Mouse (Mus musculus) limb, embryonic 13.5 days (tissue): Measurements from ENCODE around the gene Dscaml1. TPM values are rescaled to one million over a fixed set of nuclear protein-coding genes. Genes with fewer than 3 reads are reported as not detected.

ENCODE experiments used
- ATAC-seq: fragments of 200-750 bp; cut with Nextera tagmentation; 2 replicates; pipeline ENCODE4 v1.8.0; 2017; ENCODE audit warnings: low read depth, moderate number of reproducible peaks, moderate TSS enrichment; ENCODE audit not compliant: low FRiP score
- H3K27ac ChIP-seq: fragments of 300-500 bp; sonication (generic); 2 replicates; pipeline ENCODE4 v1.5.1; 2015; ENCODE audit warnings: inconsistent platforms, mild to moderate bottlenecking, moderate library complexity
- H3K27me3 ChIP-seq: fragments of 300-500 bp; sonication (generic); 2 replicates; pipeline ENCODE4 v1.6.1; 2015; ENCODE audit warnings: mild to moderate bottlenecking, inconsistent platforms
- H3K36me3 ChIP-seq: fragments of 300-500 bp; sonication (generic); 2 replicates; pipeline ENCODE4 v1.6.1; 2015; ENCODE audit warnings: inconsistent platforms, mild to moderate bottlenecking, moderate library complexity
- H3K4me1 ChIP-seq: fragments of 300-500 bp; sonication (generic); 2 replicates; pipeline ENCODE4 v1.6.1; 2015; ENCODE audit warnings: inconsistent platforms
- H3K4me2 ChIP-seq: fragments of 300-500 bp; sonication (generic); replicated peaks from 2 replicates; pipeline ENCODE4 v1.6.1; 2015; ENCODE audit warnings: inconsistent platforms, mild to moderate bottlenecking, moderate library complexity
- H3K4me3 ChIP-seq: fragments of 300-500 bp; sonication (generic); 2 replicates; pipeline ENCODE4 v1.5.1; 2015; ENCODE audit warnings: moderate library complexity, mild to moderate bottlenecking, inconsistent platforms
- H3K9ac ChIP-seq: fragments of 300-500 bp; sonication (generic); 2 replicates; pipeline ENCODE4 v1.6.1; 2015; ENCODE audit warnings: mild to moderate bottlenecking, inconsistent platforms
- H3K9me3 ChIP-seq: fragments of 300-500 bp; sonication (generic); 2 replicates; pipeline ENCODE4 v1.6.1; 2016; ENCODE audit warnings: inconsistent platforms
- WGBS: fragments of 180-500 bp; shearing (Covaris S2); methylation state at CpG from one replicate; pipeline ENCODE4 v1.1.7; 2015; 5-methylcytosine and 5-hydroxymethylcytosine counted together
- polyA plus RNA-seq: library from polyadenylated mRNA; unstranded; fragments of >200 nt; fragmentation: Nextera tagmentation; extraction: Ambion mirVana; gene quantifications from 2 replicates; pipeline ENCODE4 v1.2.1, GENCODE M21; 2015

Gene Dscaml1
- polyA plus RNA-seq, 1 experiment from 2014 or later = 0.83 TPM

DNA sequence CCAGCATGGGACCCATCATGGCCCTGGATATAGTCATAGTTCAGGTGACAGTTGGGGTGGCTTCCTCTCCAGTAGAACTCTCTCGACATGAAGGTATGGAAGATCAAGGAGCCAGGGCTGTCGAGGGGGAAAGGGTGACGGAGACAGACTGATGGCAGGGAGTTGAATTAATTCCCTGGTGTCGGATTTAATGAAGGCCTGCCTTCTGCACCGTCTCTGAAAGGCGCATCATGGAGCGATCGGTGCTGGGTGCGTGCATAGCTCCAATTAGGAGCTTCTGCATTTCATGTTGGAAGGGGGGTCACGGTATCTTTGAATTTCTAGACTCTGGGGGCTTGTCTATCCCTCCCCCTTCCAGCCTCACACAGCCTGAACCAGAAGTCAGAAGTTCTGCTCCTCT, 41.8 kb downstream of the Dscaml1 start:
- WGBS = 81% methylated on average over 10 of the region's 10 CpGs
- ATAC-seq = no peak
- no peak overlapping the region for H3K4me3 ChIP-seq
- no peak overlapping the region for H3K27ac ChIP-seq
- no peaks in the 10 kb centered on the region for H3K27me3 ChIP-seq
- no peak overlapping the region for H3K4me2 ChIP-seq
- no peaks in the 10 kb centered on the region for H3K9me3 ChIP-seq
- H3K9ac ChIP-seq = no peak overlapping the region
- peaks cover 15% of the 10 kb centered on the region for H3K4me1 ChIP-seq
- no peaks in the 10 kb centered on the region for H3K36me3 ChIP-seq

DNA sequence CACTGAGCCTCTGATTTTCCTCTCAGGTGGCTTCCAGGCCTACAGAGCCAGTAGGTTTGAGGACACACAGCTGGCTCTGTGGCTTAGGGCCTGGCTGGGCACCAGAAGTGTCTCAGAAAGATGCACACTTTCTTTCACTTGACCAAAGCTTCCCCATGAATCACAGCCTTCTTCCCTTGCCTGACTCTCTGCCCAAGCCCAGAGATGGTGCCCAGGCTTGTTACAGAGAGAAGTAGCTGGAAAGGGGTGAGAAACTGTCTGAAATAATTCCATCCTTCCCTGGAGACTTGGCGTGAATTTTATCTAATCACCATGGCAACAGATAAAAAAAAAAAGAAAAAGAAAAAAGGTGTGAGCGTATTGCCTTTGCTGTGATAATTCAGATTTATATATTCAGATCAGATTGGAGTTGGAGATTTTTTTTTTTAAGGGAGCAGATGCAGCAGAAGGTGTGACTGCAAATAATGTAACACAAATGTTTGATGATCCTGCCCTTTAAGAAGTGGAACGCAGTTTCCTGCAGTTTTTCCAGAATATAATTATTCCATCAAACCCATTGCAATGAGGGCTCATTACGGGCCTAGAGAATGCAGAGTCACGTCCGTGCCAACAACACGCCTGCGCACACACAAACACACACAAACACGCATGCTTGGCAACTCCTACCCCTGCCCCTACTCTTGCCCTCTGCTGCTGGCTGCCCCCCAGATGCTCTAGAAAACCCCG, 44.5 kb downstream of the Dscaml1 start:
- H3K27ac ChIP-seq = no peak overlapping the region
- ATAC-seq = no peak
- no peaks in the 10 kb centered on the region for H3K27me3 ChIP-seq
- no peak overlapping the region for H3K4me2 ChIP-seq
- no peaks in the 10 kb centered on the region for H3K9me3 ChIP-seq
- no peak overlapping the region for H3K9ac ChIP-seq
- no peaks in the 10 kb centered on the region for H3K36me3 ChIP-seq
- 80% methylated on average over 10 of the region's 10 CpGs for WGBS
- H3K4me3 ChIP-seq = no peak overlapping the region
- peaks cover 7% of the 10 kb centered on the region; the same call in 1 of the 2 replicates for H3K4me1 ChIP-seq

DNA sequence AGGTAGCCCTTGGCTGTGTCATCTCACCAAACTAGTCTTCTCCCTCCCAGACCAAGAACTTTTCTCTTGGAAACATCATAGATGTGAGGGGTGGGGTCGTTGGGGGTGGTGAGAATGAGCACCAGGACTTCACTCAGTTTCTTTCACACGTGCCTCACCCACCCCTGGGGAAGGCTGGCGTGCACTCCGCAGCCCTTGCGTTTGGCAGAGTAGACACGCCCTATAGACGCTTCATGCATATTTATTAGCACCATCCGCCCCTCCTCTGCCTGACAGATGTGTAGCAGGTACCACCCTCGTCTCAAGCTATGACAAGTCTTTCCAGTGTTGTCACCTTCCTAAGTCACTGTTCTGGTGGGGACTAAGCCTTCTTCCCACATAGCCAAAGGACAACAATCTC, 45.3 kb downstream of the Dscaml1 start:
- no peaks in the 10 kb centered on the region for H3K9me3 ChIP-seq
- 27% methylated on average over 9 of the region's 9 CpGs for WGBS
- ATAC-seq = no peak

DNA sequence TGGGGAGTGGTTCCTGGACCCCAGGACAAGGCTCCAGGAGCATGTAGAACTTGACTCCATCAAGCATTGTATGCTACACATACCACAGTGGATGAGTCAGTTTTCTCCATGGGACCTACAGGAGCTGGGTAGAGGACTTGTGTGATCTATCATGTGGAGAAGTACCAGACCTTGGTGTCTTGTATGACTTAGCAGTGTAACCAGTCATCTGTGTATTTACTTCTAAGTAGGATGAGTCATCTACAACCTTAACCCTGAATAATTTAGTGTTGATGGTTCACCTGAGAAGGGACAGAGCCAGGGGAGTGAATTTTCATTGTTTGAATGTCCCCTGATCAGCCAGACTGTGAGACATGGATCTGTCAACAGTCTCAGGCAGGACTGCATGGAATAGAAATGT, 48.4 kb downstream of the Dscaml1 start:
- H3K9me3 ChIP-seq = no peaks in the 10 kb centered on the region
- H3K4me3 ChIP-seq = no peak overlapping the region
- peaks cover 7% of the 10 kb centered on the region; the same call in 1 of the 2 replicates for H3K4me1 ChIP-seq
- no peak for ATAC-seq
- H3K27ac ChIP-seq = no peak overlapping the region
- H3K27me3 ChIP-seq = no peaks in the 10 kb centered on the region; the same call in 1 of the 2 replicates
- no peaks in the 10 kb centered on the region for H3K36me3 ChIP-seq
- H3K4me2 ChIP-seq = no peak overlapping the region
- H3K9ac ChIP-seq = no peak overlapping the region

More for the DNA sequence above, 45.3 kb downstream of the Dscaml1 start:
- Histone ChIP-seq H3K4me2 (no peak overlapping the region), H3K4me3 (no peak overlapping the region), H3K27me3 (no peaks in the 10 kb centered on the region), H3K27ac (no peak overlapping the region), H3K4me1 (peaks cover 7% of the 10 kb centered on the region; the same call in 1 of the 2 replicates), H3K36me3 (no peaks in the 10 kb centered on the region), H3K9ac (no peak overlapping the region)

DNA sequence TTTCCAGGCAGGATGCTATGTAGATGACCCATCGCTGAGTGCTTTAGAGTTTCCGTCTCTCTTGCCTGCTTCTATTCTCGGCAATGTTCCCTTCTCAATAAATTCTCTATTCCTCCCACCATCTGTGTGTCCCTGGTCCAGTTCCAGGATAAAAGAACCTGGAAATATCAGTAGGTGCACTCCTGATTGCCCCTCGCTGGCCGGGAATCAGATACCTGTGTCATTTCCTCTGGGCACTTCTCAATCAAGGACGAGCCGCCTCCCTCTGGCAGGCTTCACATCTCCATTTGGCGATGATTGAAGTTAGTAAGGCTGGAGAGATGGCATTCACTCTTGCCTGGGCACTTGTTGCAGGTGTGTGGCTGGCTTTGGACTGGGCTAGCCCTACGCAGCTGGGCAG, 54.5 kb downstream of the Dscaml1 start:
- Histone ChIP-seq H3K27ac (no peak overlapping the region), H3K27me3 (no peaks in the 10 kb centered on the region; the same call in 1 of the 2 replicates), H3K4me2 (no peak overlapping the region), H3K9me3 (no peaks in the 10 kb centered on the region), H3K4me3 (no peak overlapping the region), H3K4me1 (no peaks in the 10 kb centered on the region), H3K9ac (no peak overlapping the region), H3K36me3 (no peaks in the 10 kb centered on the region)
- ATAC-seq = no peak
- whole genome bisulfite sequencing = 87% methylated on average over 9 of the region's 9 CpGs

DNA sequence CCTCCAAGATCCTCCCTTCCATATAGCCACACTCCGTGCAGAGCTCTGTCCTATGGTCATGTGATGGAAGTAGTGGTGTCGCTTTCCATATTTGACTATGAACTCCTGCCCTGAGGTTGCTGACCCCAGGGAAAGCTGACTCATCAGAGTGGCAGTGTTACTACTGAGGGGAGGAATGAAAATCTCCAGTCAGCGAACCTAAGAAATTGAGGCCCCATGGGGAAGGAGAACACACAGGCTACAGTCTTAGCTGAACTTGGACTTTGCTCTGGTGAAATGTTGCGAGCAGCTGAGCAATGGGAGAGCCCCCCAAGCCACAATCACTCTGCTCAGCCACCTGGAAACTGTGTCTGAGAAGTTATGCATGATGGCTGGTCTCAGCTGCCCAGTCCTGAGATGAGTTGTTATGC, 60.2 kb downstream of the Dscaml1 start:
- no peaks in the 10 kb centered on the region for H3K27me3 ChIP-seq
- no peak overlapping the region for H3K4me2 ChIP-seq
- H3K9ac ChIP-seq = no peak overlapping the region
- H3K4me1 ChIP-seq = no peaks in the 10 kb centered on the region
- no peak overlapping the region for H3K27ac ChIP-seq
- H3K36me3 ChIP-seq = no peaks in the 10 kb centered on the region
- ATAC-seq = no peak
- H3K9me3 ChIP-seq = no peaks in the 10 kb centered on the region
- H3K4me3 ChIP-seq = no peak overlapping the region
- 80% methylated on average over 4 of the region's 4 CpGs for WGBS

DNA sequence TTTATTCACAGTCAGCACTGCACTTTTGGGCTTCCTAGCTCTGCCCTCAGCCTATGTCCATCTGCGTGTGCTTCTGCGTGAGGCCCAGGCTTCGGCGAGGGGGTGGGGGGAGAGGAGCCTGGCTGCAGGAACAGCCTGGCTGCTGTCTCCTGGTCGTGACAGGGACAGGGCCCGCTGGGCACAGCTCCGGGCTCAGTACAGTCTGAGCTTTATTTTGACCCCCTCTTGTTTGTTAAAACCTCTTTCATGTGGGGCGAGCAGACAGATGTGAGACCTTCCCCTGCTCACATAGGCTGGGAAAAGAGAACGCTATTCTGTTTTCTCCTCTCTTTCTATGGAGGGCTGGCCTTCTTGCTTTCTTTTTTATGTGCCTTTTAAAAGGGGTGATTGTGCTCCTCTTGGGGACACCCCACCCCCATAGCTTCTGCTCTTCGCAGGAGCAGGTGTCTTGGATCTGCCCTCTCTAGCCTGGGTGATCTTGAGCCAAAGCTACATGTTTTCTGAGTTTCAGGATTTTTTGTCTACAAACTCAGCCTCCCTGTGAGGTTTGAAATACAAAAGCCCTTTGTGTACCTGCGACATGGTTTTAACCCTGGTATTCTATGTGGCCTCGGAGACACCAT, 60.9 kb downstream of the Dscaml1 start:
- no peaks in the 10 kb centered on the region for H3K36me3 ChIP-seq
- no peak overlapping the region for H3K9ac ChIP-seq
- no peak for ATAC-seq
- 83% methylated on average over 12 of the region's 12 CpGs for WGBS
- H3K9me3 ChIP-seq = no peaks in the 10 kb centered on the region
- no peaks in the 10 kb centered on the region for H3K4me1 ChIP-seq
- H3K27me3 ChIP-seq = no peaks in the 10 kb centered on the region
- H3K4me2 ChIP-seq = no peak overlapping the region
- H3K4me3 ChIP-seq = no peak overlapping the region
- H3K27ac ChIP-seq = no peak overlapping the region

DNA sequence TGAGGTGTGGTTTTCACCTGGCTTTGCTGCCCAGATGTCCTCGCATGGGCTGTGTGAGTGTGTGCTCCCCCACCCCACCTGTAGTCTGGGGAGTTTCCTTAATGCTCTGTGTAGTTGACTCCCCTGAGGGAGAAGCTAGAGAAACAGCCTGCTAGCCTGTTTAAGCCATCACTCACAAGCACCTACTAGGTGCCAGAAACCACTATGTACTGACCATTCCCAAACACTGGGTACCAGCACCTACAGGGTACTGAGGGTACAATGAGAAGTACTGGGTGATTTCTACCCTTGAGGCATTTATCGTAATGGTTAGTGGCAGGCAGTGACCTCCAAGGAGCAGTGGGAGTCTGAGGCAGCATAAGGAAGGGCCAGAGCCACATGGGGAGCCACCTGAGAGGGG, 64.5 kb downstream of the Dscaml1 start:
- Histone ChIP-seq H3K4me3 (no peak overlapping the region), H3K27me3 (no peaks in the 10 kb centered on the region), H3K9me3 (no peaks in the 10 kb centered on the region), H3K27ac (no peak overlapping the region), H3K36me3 (no peaks in the 10 kb centered on the region), H3K4me2 (no peak overlapping the region), H3K9ac (no peak overlapping the region), H3K4me1 (no peaks in the 10 kb centered on the region)
- 82% methylated on average over 2 of the region's 2 CpGs for WGBS
- no peak for ATAC-seq

DNA sequence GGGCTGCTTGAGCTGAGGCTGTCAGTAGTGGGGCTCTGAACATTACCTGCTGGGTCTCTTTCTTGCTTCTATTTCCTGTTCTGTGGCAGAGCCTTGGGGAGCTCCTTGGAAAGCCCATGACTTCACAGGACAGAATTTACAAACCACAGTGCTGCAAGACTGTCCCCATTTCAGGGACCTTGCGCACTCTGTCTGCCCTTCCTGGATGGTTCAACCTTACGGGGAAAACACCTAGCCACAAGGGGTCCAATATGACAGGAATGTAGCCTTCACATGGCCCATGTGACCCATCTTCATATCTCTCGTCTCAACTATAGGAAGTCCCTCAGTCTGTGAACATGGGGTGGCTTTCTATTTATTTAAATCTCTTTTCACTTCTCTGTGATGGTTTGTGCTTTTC, 68.5 kb downstream of the Dscaml1 start:
- H3K4me2 ChIP-seq = no peak overlapping the region
- H3K9me3 ChIP-seq = no peaks in the 10 kb centered on the region
- peaks cover 7% of the 10 kb centered on the region; the same call in 1 of the 2 replicates for H3K4me1 ChIP-seq
- no peak for ATAC-seq
- no peak overlapping the region for H3K4me3 ChIP-seq
- no peaks in the 10 kb centered on the region for H3K27me3 ChIP-seq
- H3K27ac ChIP-seq = no peak overlapping the region
- no peak overlapping the region for H3K9ac ChIP-seq
- no peaks in the 10 kb centered on the region for H3K36me3 ChIP-seq
- WGBS = 92% methylated on average over 3 of the region's 3 CpGs

DNA sequence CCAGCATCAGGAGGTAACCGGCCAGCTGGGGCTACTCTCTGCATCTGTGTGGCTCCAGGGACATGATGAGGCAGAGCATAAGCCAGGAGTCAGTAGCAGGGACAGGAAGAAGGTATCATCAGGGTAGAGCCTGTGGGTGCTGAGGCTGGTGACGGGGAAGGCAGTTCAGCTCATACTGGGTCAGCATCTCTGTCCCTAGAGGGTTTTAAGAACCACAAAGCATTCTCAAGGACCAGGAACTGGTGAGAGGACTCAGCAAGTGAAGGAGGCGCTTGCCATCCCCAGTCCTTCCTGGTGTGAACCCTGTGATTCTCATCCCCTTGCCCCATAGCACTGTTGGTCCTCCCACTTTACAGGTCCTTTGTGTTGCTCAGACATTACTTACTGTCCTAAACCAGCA, 69.9 kb downstream of the Dscaml1 start:
- H3K4me3 ChIP-seq = no peak overlapping the region
- no peaks in the 10 kb centered on the region for H3K36me3 ChIP-seq
- 93% methylated on average over 3 of the region's 3 CpGs for WGBS
- H3K9me3 ChIP-seq = no peaks in the 10 kb centered on the region
- H3K4me1 ChIP-seq = peaks cover 14% of the 10 kb centered on the region
- H3K9ac ChIP-seq = no peak overlapping the region
- no peak overlapping the region for H3K4me2 ChIP-seq
- no peak overlapping the region for H3K27ac ChIP-seq
- no peaks in the 10 kb centered on the region for H3K27me3 ChIP-seq
- no peak for ATAC-seq

DNA sequence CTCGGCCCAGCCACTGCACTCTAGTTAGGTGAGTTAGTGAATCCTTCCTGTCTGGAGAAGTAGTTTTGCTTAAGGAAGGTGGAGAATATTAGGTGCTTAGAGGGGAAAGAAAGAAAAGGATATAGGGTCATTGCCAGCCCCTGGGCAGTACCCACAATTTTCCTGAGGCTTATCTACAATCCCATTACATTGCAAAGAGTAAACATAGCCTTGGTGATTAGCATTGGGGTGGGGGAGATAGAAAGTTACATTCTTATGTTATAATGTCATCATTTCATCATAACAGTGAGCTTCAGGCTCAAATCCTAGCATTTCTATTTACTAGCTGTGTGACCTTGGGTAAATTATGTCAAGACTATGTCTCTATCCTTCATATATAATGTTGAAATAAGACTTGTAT, 70.5 kb downstream of the Dscaml1 start:
- WGBS = 50% methylated on average over 1 of the region's 1 CpGs
- peaks cover 20% of the 10 kb centered on the region for H3K4me1 ChIP-seq
- ATAC-seq = no peak

DNA sequence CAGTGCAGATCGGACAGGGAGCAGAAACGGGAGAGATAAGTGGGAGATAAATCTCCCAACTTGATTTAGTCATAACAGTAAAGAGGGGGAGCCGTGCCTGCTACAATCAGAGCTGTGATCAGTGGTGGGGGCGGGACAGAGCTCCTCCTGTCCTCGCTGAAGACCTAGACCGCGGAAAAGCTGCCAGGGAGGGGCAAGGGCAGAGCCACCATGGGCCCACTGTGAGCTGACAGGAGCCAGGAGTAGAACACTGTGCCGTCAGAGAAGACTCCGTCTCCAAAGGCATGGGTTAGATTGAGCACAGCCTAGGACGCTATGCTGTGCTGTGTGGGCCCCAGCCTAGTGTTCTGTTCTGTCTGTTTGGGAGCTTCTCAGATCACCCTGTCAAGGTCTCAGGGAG, 72.8 kb downstream of the Dscaml1 start:
- Histone ChIP-seq H3K4me3 (no peak overlapping the region), H3K4me1 (peaks cover 27% of the 10 kb centered on the region), H3K27me3 (no peaks in the 10 kb centered on the region), H3K9ac (0 out of 2 replicates have a peak overlapping the region, but pooled peaks have one; percentile 19), H3K27ac (no peak overlapping the region; the same call in 1 of the 2 replicates), H3K36me3 (no peaks in the 10 kb centered on the region), H3K9me3 (no peaks in the 10 kb centered on the region), H3K4me2 (no peak overlapping the region)
- ATAC-seq = no peak
- WGBS = 43% methylated on average over 10 of the region's 10 CpGs

More for the DNA sequence above, 70.5 kb downstream of the Dscaml1 start:
- Histone ChIP-seq H3K9ac (no peak overlapping the region), H3K27me3 (no peaks in the 10 kb centered on the region), H3K4me2 (no peak overlapping the region), H3K9me3 (no peaks in the 10 kb centered on the region), H3K36me3 (no peaks in the 10 kb centered on the region), H3K4me3 (no peak overlapping the region), H3K27ac (no peak overlapping the region)
